Mouse (Mus musculus) liver, embryonic 15.5 days (tissue): ENCODE measurements at regions not wholly inside any gene's neighbourhood (a gene's known extent, or its start where the extent isn't known, plus 50 kb on each side); places are given as distances from the start of the nearest gene placed in this dataset.

Experiments
- ATAC-seq: fragments of 200-750 bp; cut with Nextera tagmentation; 2 replicates; pipeline ENCODE4 v1.8.0; 2017; ENCODE audit warnings: moderate number of reproducible peaks, mild to moderate bottlenecking, moderate library complexity; ENCODE audit not compliant: insufficient read depth
- H3K27ac ChIP-seq: fragments of 300-500 bp; sonication (generic); replicated peaks from 2 replicates; pipeline ENCODE4 v1.5.1; 2015; ENCODE audit warnings: mild to moderate bottlenecking, inconsistent platforms
- H3K27me3 ChIP-seq: fragments of 300-500 bp; sonication (generic); 2 replicates; pipeline ENCODE4 v1.6.1; 2015; ENCODE audit warnings: mild to moderate bottlenecking, inconsistent platforms
- H3K36me3 ChIP-seq: fragments of 300-500 bp; sonication (generic); replicated peaks from 2 replicates; pipeline ENCODE4 v1.6.1; 2015; ENCODE audit warnings: moderate library complexity, mild to moderate bottlenecking, inconsistent platforms
- H3K4me1 ChIP-seq: fragments of 300-500 bp; sonication (generic); replicated peaks from 2 replicates; pipeline ENCODE4 v1.6.1; 2015; ENCODE audit warnings: inconsistent platforms
- H3K4me2 ChIP-seq: fragments of 300-500 bp; sonication (generic); 2 replicates; pipeline ENCODE4 v1.6.1; 2015; ENCODE audit warnings: moderate library complexity, mild to moderate bottlenecking, inconsistent platforms
- H3K4me3 ChIP-seq: fragments of 300-500 bp; sonication (generic); replicated peaks from 2 replicates; pipeline ENCODE4 v1.5.1; 2015; ENCODE audit warnings: mild to moderate bottlenecking, inconsistent platforms
- H3K9ac ChIP-seq: fragments of 300-500 bp; sonication (generic); 2 replicates; pipeline ENCODE4 v1.6.1; 2015; ENCODE audit warnings: moderate library complexity, mild to moderate bottlenecking, inconsistent platforms
- H3K9me3 ChIP-seq: fragments of 300-500 bp; sonication (generic); replicated peaks from 2 replicates; pipeline ENCODE4 v1.6.1; 2016; ENCODE audit warnings: inconsistent platforms
- WGBS: fragments of 180-500 bp; shearing (Covaris S2); methylation state at CpG from one replicate; pipeline ENCODE4 v1.1.7; 2015; ENCODE audit warnings: mixed read lengths; ENCODE audit not compliant: insufficient replicate concordance; 5-methylcytosine and 5-hydroxymethylcytosine counted together

DNA sequence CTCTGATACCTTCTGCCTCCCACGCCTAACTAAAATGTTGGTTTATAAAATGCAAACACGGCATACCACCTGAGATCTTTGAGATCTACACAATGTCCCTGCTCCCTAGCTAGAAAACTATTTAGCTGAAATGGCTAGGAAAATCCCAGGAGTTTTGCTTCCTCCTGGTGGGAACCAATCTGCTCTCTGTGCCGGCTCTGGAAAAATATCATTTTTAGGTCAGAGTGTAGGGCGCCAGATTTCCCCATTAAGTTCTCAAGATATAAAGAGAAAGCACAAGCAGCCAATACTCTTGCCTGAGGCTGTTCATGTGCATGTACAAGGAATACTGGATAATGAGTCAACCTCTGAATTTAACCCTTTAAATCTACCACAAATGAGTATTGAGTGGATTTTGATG, 301.0 kb downstream of the 9330182O14Rik start:
- Histone ChIP-seq H3K4me1 (no peaks in the 10 kb centered on the region), H3K9ac (no peak overlapping the region), H3K36me3 (no peaks in the 10 kb centered on the region), H3K4me3 (no peak overlapping the region), H3K9me3 (no peaks in the 10 kb centered on the region), H3K27me3 (no peaks in the 10 kb centered on the region), H3K4me2 (no peak overlapping the region), H3K27ac (no peak overlapping the region)
- 69% methylated on average over 4 of the region's 4 CpGs for WGBS
- ATAC-seq, result no peak

DNA sequence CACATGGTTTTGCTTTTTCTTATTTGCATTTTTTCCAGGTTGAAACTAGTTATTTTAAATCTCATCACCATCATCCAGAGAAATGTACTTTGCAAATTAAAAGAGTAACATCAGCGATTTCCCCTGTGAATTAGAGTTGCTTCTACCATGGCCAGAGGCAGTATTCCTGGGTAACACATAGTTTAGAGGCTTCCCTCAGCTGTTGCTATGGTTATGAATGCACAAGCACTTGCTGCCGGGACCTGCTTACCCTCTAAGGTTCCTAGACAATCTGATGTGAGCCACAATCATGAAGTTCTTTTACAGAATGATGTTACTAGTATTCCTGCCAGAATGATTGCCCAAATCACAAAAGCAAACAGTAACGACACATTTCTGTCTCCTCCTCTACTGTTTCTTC, 302.5 kb downstream of the 9330182O14Rik start:
- Histone ChIP-seq H3K4me1 (no peaks in the 10 kb centered on the region), H3K36me3 (no peaks in the 10 kb centered on the region), H3K9ac (no peak overlapping the region), H3K4me2 (no peak overlapping the region), H3K4me3 (no peak overlapping the region), H3K27ac (no peak overlapping the region), H3K27me3 (no peaks in the 10 kb centered on the region), H3K9me3 (no peaks in the 10 kb centered on the region)
- ATAC-seq, result no peak
- WGBS, result 55% methylated on average over 3 of the region's 3 CpGs

GRCm38 (mm10) chr15:40439827-40440226, 305.7 kb downstream of the 9330182O14Rik start:
- Histone ChIP-seq H3K4me1 (no peaks in the 10 kb centered on the region), H3K9me3 (no peaks in the 10 kb centered on the region), H3K9ac (no peak overlapping the region), H3K36me3 (no peaks in the 10 kb centered on the region), H3K4me3 (no peak overlapping the region), H3K27ac (no peak overlapping the region), H3K27me3 (no peaks in the 10 kb centered on the region), H3K4me2 (no peak overlapping the region)
- peak; percentile 42 for ATAC-seq
- 57% methylated on average over 1 of the region's 1 CpGs for WGBS

DNA sequence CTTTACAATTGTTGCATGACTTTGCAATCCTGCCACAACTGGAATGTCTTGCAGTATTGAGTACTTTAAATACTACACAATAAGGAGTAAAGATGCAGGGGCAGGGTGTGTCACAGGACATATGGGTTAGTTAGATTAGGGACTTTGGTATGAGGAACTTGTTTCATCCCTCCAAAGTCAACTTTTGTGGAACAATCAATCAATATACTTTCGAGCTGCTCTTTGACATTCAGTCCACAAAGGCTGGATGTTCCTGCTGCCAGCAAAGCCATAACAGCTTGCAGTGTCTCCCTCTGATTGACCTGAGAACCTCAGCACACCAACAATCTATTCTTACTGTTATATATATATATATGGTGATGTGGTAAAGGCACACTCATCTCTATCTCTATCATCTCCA, 314.5 kb downstream of the 9330182O14Rik start:
- Histone ChIP-seq H3K4me2 (no peak overlapping the region), H3K9ac (no peak overlapping the region), H3K4me1 (no peaks in the 10 kb centered on the region), H3K27me3 (no peaks in the 10 kb centered on the region), H3K27ac (no peak overlapping the region), H3K4me3 (no peak overlapping the region), H3K36me3 (no peaks in the 10 kb centered on the region), H3K9me3 (no peaks in the 10 kb centered on the region)
- WGBS, result 40% methylated on average over 1 of the region's 1 CpGs
- ATAC-seq, result no peak

GRCm38 (mm10) chr15:40453235-40453634, 319.1 kb downstream of the 9330182O14Rik start:
- WGBS, result 45% methylated on average over 2 of the region's 2 CpGs
- Histone ChIP-seq H3K4me2 (no peak overlapping the region), H3K36me3 (no peaks in the 10 kb centered on the region), H3K4me3 (no peak overlapping the region), H3K27ac (no peak overlapping the region), H3K4me1 (no peaks in the 10 kb centered on the region), H3K9ac (no peak overlapping the region), H3K9me3 (no peaks in the 10 kb centered on the region), H3K27me3 (no peaks in the 10 kb centered on the region)
- ATAC-seq, result no peak

- no peaks in the 10 kb centered on the region for H3K27me3 ChIP-seq
- H3K9ac ChIP-seq, result no peak overlapping the region
- H3K36me3 ChIP-seq, result no peaks in the 10 kb centered on the region
- no peak overlapping the region for H3K27ac ChIP-seq
- no peak overlapping the region for H3K4me3 ChIP-seq
- 62% methylated on average over 7 of the region's 7 CpGs for WGBS
- ATAC-seq, result no peak
- no peaks in the 10 kb centered on the region for H3K9me3 ChIP-seq
- H3K4me1 ChIP-seq, result no peaks in the 10 kb centered on the region
- H3K4me2 ChIP-seq, result no peak overlapping the region
These were observed 341.6 kb downstream of the 9330182O14Rik start for GRCm38 (mm10) chr15:40475659-40476355.

- Histone ChIP-seq H3K27me3 (no peaks in the 10 kb centered on the region), H3K4me3 (no peak overlapping the region), H3K9me3 (no peaks in the 10 kb centered on the region), H3K4me2 (no peak overlapping the region), H3K27ac (no peak overlapping the region), H3K36me3 (no peaks in the 10 kb centered on the region), H3K9ac (no peak overlapping the region), H3K4me1 (no peaks in the 10 kb centered on the region)
- 37% methylated on average over 1 of the region's 1 CpGs for WGBS
- ATAC-seq, result no peak
These were observed 346.2 kb downstream of the 9330182O14Rik start for GRCm38 (mm10) chr15:40480386-40480785.

GRCm38 (mm10) chr15:40481239-40481638, 347.1 kb downstream of the 9330182O14Rik start:
- no peaks in the 10 kb centered on the region for H3K9me3 ChIP-seq
- no peaks in the 10 kb centered on the region for H3K4me1 ChIP-seq
- no peak overlapping the region for H3K4me2 ChIP-seq
- H3K4me3 ChIP-seq, result no peak overlapping the region
- no peaks in the 10 kb centered on the region for H3K27me3 ChIP-seq
- no peak overlapping the region for H3K27ac ChIP-seq
- no peak overlapping the region for H3K9ac ChIP-seq
- no peak for ATAC-seq
- H3K36me3 ChIP-seq, result no peaks in the 10 kb centered on the region
- WGBS, result 55% methylated on average over 3 of the region's 3 CpGs

DNA sequence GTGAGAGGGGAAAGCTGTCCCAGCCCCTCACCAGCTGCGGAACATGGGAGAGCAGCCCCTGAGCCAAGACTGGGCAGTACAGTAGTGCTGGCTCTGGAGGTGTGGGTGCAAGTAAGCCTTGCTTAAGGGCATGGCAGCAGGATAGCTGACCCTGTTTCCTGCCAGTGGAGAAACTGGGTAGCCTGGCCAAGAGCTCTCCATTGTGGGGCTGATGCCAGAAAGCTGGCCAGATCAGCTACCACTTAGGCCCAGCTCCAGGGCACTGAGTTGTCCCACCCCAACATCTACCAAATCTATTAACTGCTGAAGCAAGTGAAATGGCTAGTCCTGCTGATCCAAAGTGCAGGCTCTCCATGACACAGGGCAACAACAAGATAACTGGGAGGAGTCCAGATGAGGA, 351.8 kb downstream of the 9330182O14Rik start:
- Histone ChIP-seq H3K27ac (no peak overlapping the region), H3K9me3 (no peaks in the 10 kb centered on the region), H3K36me3 (no peaks in the 10 kb centered on the region), H3K4me1 (no peaks in the 10 kb centered on the region), H3K4me3 (no peak overlapping the region), H3K9ac (no peak overlapping the region), H3K4me2 (no peak overlapping the region), H3K27me3 (no peaks in the 10 kb centered on the region)
- 60% methylated on average over 1 of the region's 1 CpGs for WGBS
- ATAC-seq, result no peak

GRCm38 (mm10) chr15:40501180-40502125, 367.3 kb downstream of the 9330182O14Rik start:
- no peak overlapping the region for H3K4me3 ChIP-seq
- no peak overlapping the region for H3K9ac ChIP-seq
- H3K9me3 ChIP-seq, result no peaks in the 10 kb centered on the region
- no peak overlapping the region for H3K4me2 ChIP-seq
- 63% methylated on average over 11 of the region's 11 CpGs for WGBS
- no peaks in the 10 kb centered on the region for H3K27me3 ChIP-seq
- H3K4me1 ChIP-seq, result no peaks in the 10 kb centered on the region
- H3K27ac ChIP-seq, result no peak overlapping the region
- no peak for ATAC-seq
- no peaks in the 10 kb centered on the region for H3K36me3 ChIP-seq

GRCm38 (mm10) chr15:40510826-40511225, 376.7 kb downstream of the 9330182O14Rik start:
- 39% methylated on average over 2 of the region's 2 CpGs for WGBS
- Histone ChIP-seq H3K27ac (no peak overlapping the region), H3K36me3 (no peaks in the 10 kb centered on the region), H3K27me3 (no peaks in the 10 kb centered on the region), H3K4me1 (no peaks in the 10 kb centered on the region), H3K4me2 (no peak overlapping the region), H3K4me3 (no peak overlapping the region), H3K9ac (no peak overlapping the region), H3K9me3 (no peaks in the 10 kb centered on the region)
- no peak for ATAC-seq
